Comparison of ENCODE assay signal across 13 mouse cellular contexts in the genomic region with DNA sequence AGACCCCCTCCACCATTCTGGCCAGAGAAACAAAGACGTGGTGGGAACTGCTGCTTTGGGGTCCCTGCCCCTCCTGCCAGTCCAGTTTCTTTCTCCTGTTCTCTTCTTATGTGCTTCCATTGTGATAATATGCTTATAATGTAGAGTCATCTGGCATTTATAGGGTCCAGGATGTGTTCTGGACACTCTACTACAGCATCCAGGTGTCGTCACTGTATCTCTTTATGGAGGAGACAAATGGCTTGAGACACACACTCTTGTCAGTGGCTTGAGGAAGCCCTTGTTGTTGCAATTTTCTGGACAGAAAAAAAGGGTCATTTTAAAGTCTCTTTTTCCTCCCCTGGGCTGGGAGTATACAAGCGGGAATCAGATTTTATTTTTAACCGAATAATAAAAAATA. TPM values are rescaled to one million over a fixed set of nuclear protein-coding genes. Genes with fewer than 3 reads are reported as not detected.
DNase-seq lines count a peak whose midpoint lies in the region; ATAC-seq and TF ChIP-seq lines count a peak whose summit lies in the region.
"Had no signal": no experiment of that assay in that cellular context is flagged by ENCODE, and none has a peak within 500 bp of the region (broad histone marks: within the 10 kb centered on the region; RNA-seq: fewer than 3 reads in every experiment).

No protein-coding gene starts in this region.

- H3K27ac ChIP-seq in heart, adult 2 months, result peak overlapping the region; percentile 88
- H3K27ac ChIP-seq in layer of hippocampus, adult 2 months, result 0 out of 2 replicates have a peak overlapping the region, but pooled peaks have one; percentile 59
- no peak overlapping the region for H3K27ac ChIP-seq in hindbrain, embryonic 11.5 days (ENCODE audit: low read depth, low read length)
- no peak overlapping the region for H3K27ac ChIP-seq in liver, embryonic 14.5 days
- H3K27ac ChIP-seq: limb, embryonic 13.5 days; macrophage had no signal

- no peaks in the 10 kb centered on the region for H3K9me3 ChIP-seq in hindbrain, embryonic 11.5 days (ENCODE audit: control insufficient read depth, low read length)
- no peaks in the 10 kb centered on the region for H3K9me3 ChIP-seq in liver, embryonic 14.5 days (ENCODE audit: control insufficient read depth, low read length)
- H3K9me3 ChIP-seq: embryonic facial prominence, embryonic 13.5 days; stomach, embryonic 15.5 days had no signal

- H3K79me2 ChIP-seq in heart, adult 2 months (replicated peaks; ENCODE audit: control insufficient read depth, insufficient read depth, low read length), result no peaks in the 10 kb centered on the region

- 40% methylated on average over 4 of the region's 4 CpGs for WGBS in heart, adult 2 months
- 24% methylated on average over 4 of the region's 4 CpGs for WGBS in hindbrain, embryonic 11.5 days
- 18% methylated on average over 4 of the region's 4 CpGs for WGBS in liver, embryonic 14.5 days (ENCODE audit: insufficient replicate concordance)

- peak; percentile 58; the same call in 1 of the 2 replicates for ATAC-seq in hindbrain, embryonic 11.5 days (ENCODE audit: low FRiP score)
- no peak for ATAC-seq in liver, embryonic 14.5 days (ENCODE audit: insufficient read depth)

- TF ChIP-seq EP300 in heart, adult 2 months (IDR thresholded peaks at IDR 0.05; ENCODE audit: insufficient read depth, low read depth, low read length), result no peak
- no peak for TF ChIP-seq EP300 in liver, embryonic 14.5 days (IDR thresholded peaks at IDR 0.05; ENCODE audit: low read depth)

- intact Hi-C loops in heart, adult 2 months (cut with DNase I), result loop anchor here (1.0 to 5.0 kb wide), 10 partner anchors 12 to 285 kb away; no protein-coding TSS in a partner anchor
- intact Hi-C loops in left cerebral cortex, postnatal 10 days (cut with DNase I), result no loop called here

- TF ChIP-seq CTCF in heart, adult 2 months (IDR thresholded peaks at IDR 0.05), result no peak
- TF ChIP-seq CTCF in layer of hippocampus, adult 2 months (conservative IDR thresholded peaks at IDR 0.05), result no peak
- TF ChIP-seq CTCF in liver, embryonic 14.5 days (IDR thresholded peaks at IDR 0.05; ENCODE audit: low read depth), result no peak

- no peak overlapping the region for H3K9ac ChIP-seq in heart, adult 2 months (ENCODE audit: low read depth, low read length)
- H3K9ac ChIP-seq in hindbrain, embryonic 11.5 days (ENCODE audit: low read depth, low read length), result no peak overlapping the region
- H3K9ac ChIP-seq in liver, embryonic 14.5 days (replicated peaks), result no peak overlapping the region
- H3K9ac ChIP-seq: embryonic facial prominence, embryonic 13.5 days; limb, embryonic 13.5 days; stomach, embryonic 15.5 days had no signal

- peaks cover 20% of the 10 kb centered on the region for H3K4me1 ChIP-seq in heart, adult 2 months (ENCODE audit: control insufficient read depth, insufficient read depth, low read length)
- H3K4me1 ChIP-seq in hindbrain, embryonic 11.5 days (replicated peaks; ENCODE audit: control insufficient read depth, insufficient read depth, low read length), result peaks cover 2% of the 10 kb centered on the region; the same call in 1 of the 2 replicates
- peaks cover 14 to 30% of the 10 kb centered on the region in 2 experiments for H3K4me1 ChIP-seq in liver, embryonic 14.5 days (replicated peaks; ENCODE audit: control insufficient read depth in 2 of 2, insufficient read depth in 2 of 2, low read length in 1 of 2)

- no peak for DNase-seq in heart, adult 2 months
- DNase-seq in heart, adult 11 months, result no peak
- DNase-seq in layer of hippocampus, adult 2 months (ENCODE audit: low spot score in 2 of 2), result no peak
- DNase-seq in layer of hippocampus, adult 9-11 months, result no peak
- DNase-seq in hindbrain, embryonic 11.5 days (ENCODE audit: low spot score), result peak; percentile 15
- DNase-seq in liver, embryonic 14.5 days (ENCODE audit: low read depth in 3 of 3, low spot score in 3 of 3), result no peak
- no peak for DNase-seq in urinary bladder, postnatal 4 days (ENCODE audit: low spot score in 2 of 2)
- DNase-seq in left cerebral cortex, postnatal 10 days (ENCODE audit: extremely low spot score in 1 of 2, low spot score in 2 of 2), result no peak
- DNase-seq: layer of hippocampus, postnatal 36 days had no signal

- no peak overlapping the region for H3K4me3 ChIP-seq in heart, adult 2 months
- H3K4me3 ChIP-seq in layer of hippocampus, adult 2 months, result no peak overlapping the region
- no peak overlapping the region for H3K4me3 ChIP-seq in hindbrain, embryonic 11.5 days (ENCODE audit: low read depth, low read length)
- no peak overlapping the region for H3K4me3 ChIP-seq in liver, embryonic 14.5 days (ENCODE audit: insufficient read depth in 1 of 2, low read depth in 2 of 2, low read length in 2 of 2)
- H3K4me3 ChIP-seq: limb, embryonic 13.5 days; stomach, embryonic 15.5 days had no signal

- no peaks in the 10 kb centered on the region; the same call in 1 of the 2 replicates for H3K36me3 ChIP-seq in heart, adult 2 months (ENCODE audit: control insufficient read depth, insufficient read depth, low read length)
- H3K36me3 ChIP-seq in hindbrain, embryonic 11.5 days (ENCODE audit: control insufficient read depth, insufficient read depth, low read length), result no peaks in the 10 kb centered on the region
- H3K36me3 ChIP-seq in liver, embryonic 14.5 days (replicated peaks; ENCODE audit: control insufficient read depth, insufficient read depth, low read depth), result no peaks in the 10 kb centered on the region
- H3K36me3 ChIP-seq: embryonic facial prominence, embryonic 13.5 days; limb, embryonic 13.5 days; stomach, embryonic 15.5 days had no signal

- H3K4me2 ChIP-seq in hindbrain, embryonic 11.5 days (replicated peaks; ENCODE audit: low read depth, low read length), result peak overlapping the region; percentile 15; the same call in 1 of the 2 replicates
- peak overlapping the region; percentile 41; the same call in 1 of the 2 replicates for H3K4me2 ChIP-seq in liver, embryonic 14.5 days (ENCODE audit: low read depth)

- TF ChIP-seq POLR2A in heart, adult 2 months (IDR thresholded peaks at IDR 0.05; ENCODE audit: insufficient read depth, low read depth, low read length), result no peak

- no peaks in the 10 kb centered on the region for H3K27me3 ChIP-seq in heart, adult 2 months (ENCODE audit: control insufficient read depth, insufficient read depth, low read length)
- no peaks in the 10 kb centered on the region for H3K27me3 ChIP-seq in hindbrain, embryonic 11.5 days (ENCODE audit: control insufficient read depth, insufficient read depth, low read length)
- no peaks in the 10 kb centered on the region for H3K27me3 ChIP-seq in liver, embryonic 14.5 days (ENCODE audit: control insufficient read depth, insufficient read depth, low read length)
- H3K27me3 ChIP-seq: limb, embryonic 13.5 days; stomach, embryonic 15.5 days had no signal

RNA-seq across cellular contexts. Expression of a gene that starts 33.3 kb away (rescaled TPM):
- total RNA-seq in heart, adult 2 months (2021), result under 1 TPM in 1 of 2 experiments, not detected in 1; 0.25 TPM
- 0.44 and 0.57 TPM in 2 replicates for polyA plus RNA-seq in heart, adult 2 months (2012; rRNA removed)
- total RNA-seq in layer of hippocampus, adult 2 months (2021), result 1 to 10 TPM; 5.1 to 5.9 TPM
- 2.9 and 3.0 TPM in 2 replicates for polyA plus RNA-seq in hindbrain, embryonic 11.5 days (2014; fragmentation: Nextera tagmentation; extraction: Ambion mirVana)
- 1.6 TPM in 2 replicates for polyA plus RNA-seq in liver, embryonic 14.5 days (2012; rRNA removed)
- 3.0 and 3.5 TPM in 2 replicates for polyA plus RNA-seq in liver, embryonic 14.5 days (2014; fragmentation: Nextera tagmentation; extraction: Ambion mirVana)
- total RNA-seq in left cerebral cortex, postnatal 10 days (2021), result 1 to 10 TPM; 2.1 to 4.1 TPM

Comparison
In these comparisons a context has a peak if more than half of its experiments do, and no peak if none do; other contexts are left out.
1. H3K27ac ChIP-seq: peak in heart, adult 2 months (single experiment) and layer of hippocampus, adult 2 months (single experiment); none in hindbrain, embryonic 11.5 days (single experiment) and liver, embryonic 14.5 days (single experiment).